Mouse (Mus musculus): ENCODE results near the gene Hmgn1. TPM values are rescaled to one million over a fixed set of nuclear protein-coding genes. Genes with fewer than 3 reads are reported as not detected.

Hmgn1 gene
- polyA plus RNA-seq, 1 experiment from 2014 or later, result 365 TPM

GRCm38 (mm10) chr16:96095966-96096365 lies 31.6 kb downstream of the Hmgn1 start:
- H3K9me3 ChIP-seq (ENCODE audit: control insufficient read depth, low read length), result no peaks in the 10 kb centered on the region
- no peaks in the 10 kb centered on the region for H3K27me3 ChIP-seq (ENCODE audit: control insufficient read depth, insufficient read depth, low read length)
- H3K4me3 ChIP-seq (ENCODE audit: low read depth, low read length), result no peak overlapping the region
- no peaks in the 10 kb centered on the region for H3K36me3 ChIP-seq (ENCODE audit: control insufficient read depth, insufficient read depth, low read length)
- no peak for ATAC-seq (ENCODE audit: low FRiP score, low TSS enrichment)
- H3K4me2 ChIP-seq (replicated peaks; ENCODE audit: low read depth), result no peak overlapping the region
- WGBS, result 64% methylated on average over 5 of the region's 5 CpGs
- H3K27ac ChIP-seq (replicated peaks), result no peak overlapping the region
- H3K9ac ChIP-seq (ENCODE audit: low read length), result no peak overlapping the region
- no peak for DNase-seq (ENCODE audit: low spot score)
- no peak for TF ChIP-seq CTCF (IDR thresholded peaks at IDR 0.05; ENCODE audit: low read depth)
- TF ChIP-seq EP300 (optimal IDR thresholded peaks at IDR 0.05), result no peak
- H3K4me1 ChIP-seq (replicated peaks; ENCODE audit: control insufficient read depth, insufficient read depth), result 0 out of 2 replicates have a peak, but pooled peaks cover 5% of the 10 kb centered on the region

- Histone ChIP-seq H3K4me2 (replicated peaks; ENCODE audit: low read depth) (no peak overlapping the region), H3K9me3 (ENCODE audit: control insufficient read depth, low read length) (no peaks in the 10 kb centered on the region), H3K27me3 (ENCODE audit: control insufficient read depth, insufficient read depth, low read length) (no peaks in the 10 kb centered on the region), H3K36me3 (ENCODE audit: control insufficient read depth, insufficient read depth, low read length) (no peaks in the 10 kb centered on the region), H3K4me1 (replicated peaks; ENCODE audit: control insufficient read depth, insufficient read depth) (0 out of 2 replicates have a peak, but pooled peaks cover 5% of the 10 kb centered on the region), H3K9ac (ENCODE audit: low read length) (no peak overlapping the region), H3K4me3 (ENCODE audit: low read depth, low read length) (no peak overlapping the region), H3K27ac (replicated peaks) (peak overlapping the region; percentile 53)
- peak; percentile 8; the same call in 1 of the 2 replicates for TF ChIP-seq CTCF (IDR thresholded peaks at IDR 0.05; ENCODE audit: low read depth)
- TF ChIP-seq EP300 (optimal IDR thresholded peaks at IDR 0.05), result no peak
- 40% methylated on average over 9 of the region's 9 CpGs for WGBS
- ATAC-seq (ENCODE audit: low FRiP score, low TSS enrichment) (peak; percentile 83), DNase-seq (ENCODE audit: low spot score) (peak; percentile 45)
These were observed 35.7 kb downstream of the Hmgn1 start for GRCm38 (mm10) chr16:96091515-96092504.

- no peaks in the 10 kb centered on the region for H3K27me3 ChIP-seq (ENCODE audit: control insufficient read depth, insufficient read depth, low read length)
- WGBS, result 67% methylated on average over 5 of the region's 5 CpGs
- no peak for ATAC-seq (ENCODE audit: low FRiP score, low TSS enrichment)
- no peak overlapping the region for H3K9ac ChIP-seq (ENCODE audit: low read length)
- 0 out of 2 replicates have a peak, but pooled peaks cover 7% of the 10 kb centered on the region for H3K4me1 ChIP-seq (replicated peaks; ENCODE audit: control insufficient read depth, insufficient read depth)
- no peak overlapping the region for H3K4me3 ChIP-seq (ENCODE audit: low read depth, low read length)
- TF ChIP-seq CTCF (IDR thresholded peaks at IDR 0.05; ENCODE audit: low read depth), result no peak
- no peak for TF ChIP-seq EP300 (optimal IDR thresholded peaks at IDR 0.05)
- H3K36me3 ChIP-seq (ENCODE audit: control insufficient read depth, insufficient read depth, low read length), result no peaks in the 10 kb centered on the region
- DNase-seq (ENCODE audit: low spot score), result no peak
- H3K9me3 ChIP-seq (ENCODE audit: control insufficient read depth, low read length), result no peaks in the 10 kb centered on the region
- H3K4me2 ChIP-seq (replicated peaks; ENCODE audit: low read depth), result no peak overlapping the region
- no peak overlapping the region for H3K27ac ChIP-seq (replicated peaks)
These were observed 39.4 kb downstream of the Hmgn1 start for GRCm38 (mm10) chr16:96088120-96088519.

GRCm38 (mm10) chr16:96087436-96087835 lies 40.1 kb downstream of the Hmgn1 start:
- Histone ChIP-seq H3K9ac (ENCODE audit: low read length) (no peak overlapping the region), H3K27ac (replicated peaks) (no peak overlapping the region), H3K27me3 (ENCODE audit: control insufficient read depth, insufficient read depth, low read length) (no peaks in the 10 kb centered on the region), H3K4me1 (replicated peaks; ENCODE audit: control insufficient read depth, insufficient read depth) (0 out of 2 replicates have a peak, but pooled peaks cover 7% of the 10 kb centered on the region), H3K4me2 (replicated peaks; ENCODE audit: low read depth) (no peak overlapping the region), H3K4me3 (ENCODE audit: low read depth, low read length) (no peak overlapping the region), H3K36me3 (ENCODE audit: control insufficient read depth, insufficient read depth, low read length) (no peaks in the 10 kb centered on the region), H3K9me3 (ENCODE audit: control insufficient read depth, low read length) (no peaks in the 10 kb centered on the region)
- peak; percentile 27 for TF ChIP-seq CTCF (IDR thresholded peaks at IDR 0.05; ENCODE audit: low read depth)
- no peak for TF ChIP-seq EP300 (optimal IDR thresholded peaks at IDR 0.05)
- no peak for ATAC-seq (ENCODE audit: low FRiP score, low TSS enrichment)
- no peak for DNase-seq (ENCODE audit: low spot score)
- 72% methylated on average over 4 of the region's 4 CpGs for WGBS

- no peak for ATAC-seq (ENCODE audit: low FRiP score, low TSS enrichment)
- WGBS, result 62% methylated on average over 12 of the region's 12 CpGs
- Histone ChIP-seq H3K4me2 (replicated peaks; ENCODE audit: low read depth) (no peak overlapping the region), H3K36me3 (ENCODE audit: control insufficient read depth, insufficient read depth, low read length) (no peaks in the 10 kb centered on the region), H3K27ac (replicated peaks) (no peak overlapping the region), H3K27me3 (ENCODE audit: control insufficient read depth, insufficient read depth, low read length) (no peaks in the 10 kb centered on the region), H3K9me3 (ENCODE audit: control insufficient read depth, low read length) (no peaks in the 10 kb centered on the region), H3K4me3 (ENCODE audit: low read depth, low read length) (no peak overlapping the region), H3K9ac (ENCODE audit: low read length) (no peak overlapping the region), H3K4me1 (replicated peaks; ENCODE audit: control insufficient read depth, insufficient read depth) (0 out of 2 replicates have a peak, but pooled peaks cover 7% of the 10 kb centered on the region)
- no peak for DNase-seq (ENCODE audit: low spot score)
- TF ChIP-seq EP300 (optimal IDR thresholded peaks at IDR 0.05), result no peak
- no peak for TF ChIP-seq CTCF (IDR thresholded peaks at IDR 0.05; ENCODE audit: low read depth)
These were observed 40.5 kb downstream of the Hmgn1 start for GRCm38 (mm10) chr16:96087001-96087400.

GRCm38 (mm10) chr16:96085597-96085996 lies 41.9 kb downstream of the Hmgn1 start:
- Histone ChIP-seq H3K27ac (replicated peaks) (0 out of 2 replicates have a peak overlapping the region, but pooled peaks have one; percentile 0), H3K4me2 (replicated peaks; ENCODE audit: low read depth) (no peak overlapping the region), H3K9me3 (ENCODE audit: control insufficient read depth, low read length) (no peaks in the 10 kb centered on the region), H3K36me3 (ENCODE audit: control insufficient read depth, insufficient read depth, low read length) (no peaks in the 10 kb centered on the region), H3K9ac (ENCODE audit: low read length) (no peak overlapping the region), H3K4me1 (replicated peaks; ENCODE audit: control insufficient read depth, insufficient read depth) (peaks cover 2% of the 10 kb centered on the region; the same call in 1 of the 2 replicates), H3K27me3 (ENCODE audit: control insufficient read depth, insufficient read depth, low read length) (no peaks in the 10 kb centered on the region), H3K4me3 (ENCODE audit: low read depth, low read length) (no peak overlapping the region)
- DNase-seq (ENCODE audit: low spot score) (no peak), ATAC-seq (ENCODE audit: low FRiP score, low TSS enrichment) (no peak)
- no peak for TF ChIP-seq CTCF (IDR thresholded peaks at IDR 0.05; ENCODE audit: low read depth)
- TF ChIP-seq EP300 (optimal IDR thresholded peaks at IDR 0.05), result no peak
